Mouse (Mus musculus) inflammation-experienced regulatory T-cells (primary cell): ENCODE data around the gene Spag6. TPM values are rescaled to one million over a fixed set of nuclear protein-coding genes. Genes with fewer than 3 reads are reported as not detected.

Experiments used
- polyA plus RNA-seq, 2 experiments: library from polyadenylated mRNA; unstranded; fragments of 100-300 nt; shearing (Covaris generic); gene quantifications; one replicate each; pipeline ENCODE4 v1.2.1; 2017

Spag6 gene
- polyA plus RNA-seq: under 1 TPM; 0.12 to 0.47 TPM

DNA sequence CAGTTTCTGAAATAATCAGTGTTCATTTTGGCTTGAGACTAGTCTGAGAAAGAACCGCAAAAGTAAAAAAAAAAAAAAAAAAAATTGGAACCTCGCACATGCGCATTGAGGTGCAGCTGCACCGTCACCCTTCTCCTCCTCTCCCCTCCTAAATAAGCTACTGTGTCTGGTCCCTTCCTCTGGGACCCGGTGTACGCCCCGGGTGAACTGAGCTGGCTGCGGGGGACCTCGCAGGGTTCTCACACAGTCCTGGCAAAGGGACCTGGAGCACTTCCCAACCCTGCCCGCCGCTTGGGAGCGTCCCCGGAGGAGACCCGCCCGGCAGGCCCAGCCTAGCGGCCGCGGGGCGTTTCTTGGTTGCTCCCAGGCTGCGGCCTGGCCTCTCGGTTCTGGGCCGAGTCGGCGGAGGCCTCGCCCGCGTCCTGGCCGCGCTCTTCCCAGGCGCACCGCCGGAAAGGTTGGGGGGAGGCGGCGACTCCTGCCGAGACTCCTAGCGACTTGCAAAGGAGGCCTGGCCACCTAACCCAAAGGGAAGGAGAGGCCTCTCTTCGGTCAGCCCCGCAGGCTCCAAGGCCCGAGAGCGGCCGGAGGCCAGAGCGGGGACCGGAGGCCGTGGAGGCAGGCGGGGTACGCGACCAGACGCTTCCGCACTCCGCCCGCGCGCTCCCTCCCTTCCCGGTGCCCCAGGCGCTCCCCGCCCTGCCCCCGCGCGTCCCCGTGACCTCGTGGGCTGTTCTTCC is at the start of gene Spag6:
Gene Spag6 (plus strand): TSS at position 162 of the 740 bp plus-strand sequence.

DNA sequence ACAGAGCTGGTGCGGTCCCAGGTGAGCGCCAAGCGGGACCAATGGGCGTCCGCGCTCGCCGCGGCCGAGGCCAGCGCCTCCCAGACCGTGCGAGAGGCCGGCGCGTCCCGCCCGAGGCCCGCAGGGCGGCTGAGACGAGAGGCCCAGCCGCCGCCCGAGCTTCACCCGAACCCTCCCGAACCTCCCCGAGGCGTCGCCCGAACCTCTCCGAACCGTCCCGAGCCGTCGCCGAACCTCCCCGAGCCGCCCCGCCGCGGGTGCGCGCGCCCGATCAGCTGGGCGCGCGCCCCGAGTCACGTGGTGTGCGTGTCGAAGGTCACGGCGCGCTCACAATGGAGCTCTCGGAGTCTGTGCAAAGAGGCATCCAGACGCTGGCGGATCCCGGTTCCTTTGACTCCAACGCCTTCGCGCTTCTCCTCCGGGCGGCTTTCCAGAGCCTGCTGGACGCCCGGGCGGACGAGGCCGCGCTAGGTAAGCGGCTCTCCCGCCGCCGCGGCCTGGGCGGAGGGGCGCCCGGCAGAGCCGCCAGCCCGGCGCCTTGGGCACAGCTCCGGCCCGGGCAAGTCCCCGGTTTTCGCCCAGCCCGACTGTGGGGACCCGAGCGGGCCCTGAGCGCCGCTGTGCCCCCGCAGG is 21.6 kb upstream of the Spag6 start, which contains the start of gene Commd3:
Gene Commd3 (plus strand): TSS at position 252 of the 633 bp plus-strand sequence.

DNA sequence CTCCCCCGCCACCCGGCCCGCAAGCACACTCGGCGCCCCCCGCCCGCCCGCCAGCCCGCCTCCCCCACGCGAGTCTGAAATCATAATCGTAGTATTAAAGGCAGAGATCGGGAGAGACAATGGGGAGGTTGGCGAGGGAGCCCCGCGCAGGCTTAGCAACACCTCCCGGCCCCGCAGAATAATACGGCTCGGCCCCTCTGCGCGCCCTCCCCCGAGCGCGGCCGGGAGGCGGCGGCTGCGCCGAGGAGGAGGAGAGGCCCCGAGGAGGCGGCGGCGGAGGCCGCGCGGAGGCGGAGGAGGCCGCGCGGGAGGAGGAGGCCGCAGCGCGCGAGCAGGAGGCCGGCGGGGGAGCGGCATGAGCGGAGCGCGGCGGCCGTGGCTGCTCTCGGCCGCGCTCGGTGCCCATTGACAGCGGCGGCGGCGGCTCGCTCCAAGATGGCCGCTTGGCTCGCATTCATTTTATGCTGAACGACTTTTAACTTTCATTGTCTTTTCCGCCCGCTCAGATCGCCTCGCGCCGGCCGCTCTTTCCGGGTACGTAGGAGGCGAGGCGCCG is 16.8 kb upstream of the Spag6 start, which contains the start of gene Bmi1:
Gene Bmi1 (plus strand): TSS at position 83 of the 556 bp plus-strand sequence.

Other genes with a start within 250 kb of the Spag6 start
- gene Commd3, start 21.6 kb upstream of the Spag6 start, polyA plus RNA-seq: 100 to 1,000 TPM; 169 to 182 TPM
- 10 to 100 TPM; 45.0 to 59.8 TPM for gene Bmi1, start 17.0 kb upstream of the Spag6 start, polyA plus RNA-seq